Mouse (Mus musculus) left cerebral cortex, adult 9 months (tissue): ENCODE measurements around the gene Ncapd2.

Experiments used
- DNase-seq, 2 experiments: peaks; one replicate each; pipeline ENCODE4 v3.0.0; 2022; ENCODE audit warnings: low spot score in 2 of 2

Gene Ncapd2

DNA sequence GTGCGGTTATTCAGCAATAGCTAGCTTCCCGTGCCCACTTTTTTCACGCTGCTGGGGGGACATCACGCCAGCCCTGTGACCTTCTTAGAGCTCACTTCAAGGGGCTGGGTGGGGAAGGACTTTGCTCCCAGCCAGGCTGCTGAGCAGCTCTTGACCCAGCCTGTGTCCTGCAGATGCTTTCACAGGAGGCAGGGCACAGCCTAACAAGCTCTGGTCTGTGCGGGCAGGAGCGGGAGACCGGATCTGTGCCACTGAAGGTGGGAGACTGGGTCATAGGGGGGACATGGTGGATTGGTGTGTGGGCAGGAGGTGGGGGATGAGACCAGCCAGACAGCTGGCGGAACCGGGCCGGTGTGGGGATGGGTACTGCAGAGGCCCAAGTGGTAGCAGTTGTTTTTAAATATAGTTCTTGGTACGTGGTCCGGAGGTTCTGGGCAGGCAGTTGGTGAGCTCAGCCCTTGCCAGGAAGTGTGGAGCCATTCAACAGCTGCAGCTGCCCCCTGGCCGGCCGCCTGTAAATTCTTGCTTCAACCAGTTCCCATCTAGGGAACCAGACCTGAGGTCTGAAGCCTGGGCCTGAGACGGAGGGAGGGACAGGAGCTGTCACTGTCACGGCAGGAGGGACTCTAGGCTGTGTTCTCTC is 42.5 kb downstream of the Ncapd2 start:
- DNase-seq, result peak in 1 of 2 experiments; percentile 79

DNA sequence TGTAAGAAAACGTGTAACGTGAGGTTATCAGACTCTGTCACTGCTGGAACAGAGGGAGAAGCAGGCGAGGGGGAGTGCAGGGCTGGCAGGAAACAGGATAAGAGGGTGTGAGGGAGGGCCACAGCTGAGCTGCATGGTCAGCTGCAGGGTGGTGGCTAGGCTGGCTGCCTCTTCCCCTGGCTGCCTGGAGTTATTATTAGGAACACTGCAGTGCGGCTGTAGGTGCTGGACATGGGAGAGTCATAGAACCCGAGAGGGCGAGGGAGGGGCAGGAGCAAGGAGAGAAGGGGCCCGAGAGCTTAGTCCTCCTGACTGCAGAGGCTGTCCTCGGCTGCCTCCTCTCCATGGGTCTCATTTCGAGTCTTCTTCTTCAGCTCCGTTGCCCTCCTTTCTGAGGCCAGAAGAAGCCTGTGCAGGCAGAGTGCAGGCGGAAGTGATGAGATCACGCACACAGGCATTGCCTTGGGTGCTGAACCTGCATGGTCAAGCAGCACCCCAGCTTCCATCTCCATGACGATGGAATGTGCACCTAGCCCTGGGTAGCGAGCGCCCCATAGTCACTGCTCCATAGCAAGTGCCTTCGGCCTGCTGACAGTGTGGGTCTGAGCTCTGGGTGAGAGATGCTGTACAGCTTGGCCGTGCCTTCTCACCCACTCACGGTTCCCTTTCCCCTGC is 43.1 kb downstream of the Ncapd2 start:
- peak in 1 of 2 experiments; percentile 68 for DNase-seq

DNA sequence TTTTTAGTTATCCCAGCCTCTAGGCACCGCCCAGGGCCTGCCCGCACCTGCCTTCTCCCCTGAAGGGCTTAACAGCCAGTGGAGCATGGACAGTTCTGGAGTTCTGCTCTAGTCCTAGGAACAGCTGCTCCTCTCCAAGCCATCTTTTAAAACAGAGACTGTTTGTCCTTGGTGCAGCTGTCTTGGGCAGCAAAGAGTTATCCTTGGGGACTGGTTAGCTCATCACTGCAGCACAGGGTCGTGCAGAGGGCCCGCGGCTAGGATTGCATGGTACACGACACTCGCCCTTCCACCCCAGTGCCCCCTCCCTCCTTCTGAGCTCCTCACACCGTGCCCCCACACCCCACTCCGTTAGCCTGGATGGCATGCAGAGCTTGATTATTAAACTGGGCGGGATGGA is 44.2 kb downstream of the Ncapd2 start:
- DNase-seq, result no peak

DNA sequence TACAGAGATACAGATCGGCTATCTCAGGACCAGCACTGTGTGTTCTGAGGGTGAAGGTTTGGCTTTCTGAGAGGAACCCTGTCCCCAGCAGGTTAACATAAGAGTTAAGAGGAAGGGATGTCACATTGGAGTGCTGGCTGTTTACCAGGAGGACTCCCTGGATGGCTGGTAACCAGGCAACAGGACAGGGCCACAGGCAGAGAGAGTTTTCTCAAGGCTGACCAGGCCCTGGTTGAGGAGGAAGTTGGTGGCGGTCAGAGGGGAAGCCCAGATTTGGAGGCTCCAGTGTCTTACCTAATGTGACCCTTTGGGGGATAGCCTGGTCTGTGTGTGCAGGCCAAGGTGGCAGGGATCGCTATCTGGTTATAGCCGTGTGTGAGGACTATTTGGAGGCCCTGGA is 44.7 kb downstream of the Ncapd2 start:
- DNase-seq, result peak in 1 of 2 experiments; percentile 59

DNA sequence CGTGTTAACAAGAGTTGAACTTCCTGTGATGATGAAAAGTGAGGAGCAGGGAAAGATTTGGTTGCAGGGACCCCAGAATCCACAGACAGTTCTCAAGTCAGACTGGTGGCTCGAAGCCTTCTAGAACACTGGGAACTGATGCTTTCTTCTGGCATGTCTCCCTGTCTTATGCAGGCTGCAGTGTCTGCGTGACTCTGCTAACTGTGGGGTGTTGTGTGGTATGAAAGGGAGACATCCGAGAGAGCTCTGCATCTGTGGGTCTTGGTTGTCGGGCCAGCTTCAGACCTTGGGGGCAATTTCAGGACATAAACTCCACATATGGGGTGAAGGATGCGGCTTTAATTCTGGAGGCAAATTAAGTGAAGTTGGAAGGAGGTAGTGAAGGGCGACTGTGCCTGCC is 45.4 kb downstream of the Ncapd2 start:
- peak in 1 of 2 experiments; percentile 47 for DNase-seq

DNA sequence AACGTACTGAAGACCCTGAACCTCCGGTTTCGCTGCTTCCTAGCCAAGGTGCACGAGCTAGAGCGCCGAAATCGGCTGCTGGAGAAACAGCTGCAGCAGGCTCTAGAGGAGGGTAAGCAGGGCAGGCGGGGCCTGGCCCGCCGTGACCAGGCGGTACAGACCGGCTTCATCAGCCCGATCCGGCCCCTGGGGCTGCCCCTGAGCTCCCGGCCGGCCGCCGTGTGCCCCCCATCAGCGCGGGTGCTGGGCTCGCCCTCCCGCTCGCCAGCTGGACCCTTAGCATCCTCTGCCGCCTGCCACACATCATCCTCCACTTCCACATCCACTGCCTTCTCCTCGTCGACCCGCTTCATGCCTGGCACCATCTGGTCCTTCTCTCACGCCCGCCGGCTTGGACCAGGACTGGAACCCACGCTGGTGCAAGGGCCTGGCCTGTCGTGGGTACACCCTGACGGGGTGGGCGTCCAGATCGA is 46.0 kb downstream of the Ncapd2 start:
- DNase-seq, result peak in 1 of 2 experiments; percentile 52

DNA sequence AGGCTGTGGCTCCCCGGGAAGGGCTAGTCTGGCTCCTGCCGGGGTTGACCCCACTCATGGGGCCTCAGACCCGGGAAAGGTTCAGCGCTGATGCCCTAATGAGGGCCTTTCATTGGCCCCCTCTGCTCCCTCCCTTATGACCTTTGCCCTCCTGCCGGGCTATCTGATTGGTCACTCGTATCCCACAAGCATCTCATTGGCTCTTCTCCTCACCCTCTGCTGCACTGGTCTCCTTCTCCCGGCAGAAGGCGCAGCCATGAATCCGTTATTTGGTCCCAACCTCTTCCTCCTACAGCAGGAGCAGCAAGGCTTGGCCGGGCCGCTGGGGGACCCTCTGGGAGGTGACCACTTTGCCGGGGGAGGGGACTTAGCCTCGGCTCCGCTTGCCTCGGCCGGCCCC is 46.5 kb downstream of the Ncapd2 start, which contains the start of gene Iffo1:
Gene Iffo1, plus strand, starts transcription at position 241 of the 400 bp plus-strand sequence.
- peak; percentile 89 to 96 for DNase-seq

DNA sequence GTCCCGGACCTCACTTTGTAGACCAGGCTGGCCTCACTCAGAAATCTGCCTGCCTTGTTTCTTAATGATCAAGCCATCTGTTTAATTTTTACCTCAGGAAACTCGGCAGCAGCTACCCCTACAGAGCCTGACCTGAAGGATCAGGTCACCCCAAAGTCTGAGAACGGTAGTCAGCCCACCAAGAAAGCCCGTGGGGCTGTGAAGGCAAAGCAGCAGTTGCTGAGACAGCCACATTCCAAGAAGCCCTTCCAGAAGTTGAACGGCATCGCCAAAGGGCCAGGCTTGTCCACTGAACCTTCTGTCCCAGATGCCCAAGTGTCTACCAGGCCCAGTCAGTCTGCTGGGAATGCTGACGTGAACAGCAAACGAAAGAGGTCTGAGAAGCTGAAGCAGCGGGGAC is 47.6 kb downstream of the Ncapd2 start:
- no peak for DNase-seq

DNA sequence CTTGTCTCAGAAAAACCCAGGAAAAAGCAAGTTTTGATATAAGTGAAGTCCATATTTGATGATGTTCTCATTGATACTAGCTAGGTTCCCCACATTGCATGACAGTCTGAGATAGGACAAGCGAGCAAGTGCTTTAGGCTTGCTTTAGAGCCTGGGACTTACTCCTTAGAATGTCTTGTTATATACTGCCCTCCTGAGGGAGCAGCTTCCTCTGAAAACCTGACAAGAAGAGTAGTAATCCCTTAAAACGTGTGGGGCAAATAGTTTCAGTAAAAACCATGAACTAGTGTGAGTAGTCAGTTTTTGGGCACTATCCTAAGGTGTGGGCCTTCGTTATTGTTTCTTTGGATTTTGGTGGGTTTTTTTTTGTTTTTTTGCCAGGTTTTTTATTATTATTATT is 48.4 kb downstream of the Ncapd2 start:
- no peak for DNase-seq

DNA sequence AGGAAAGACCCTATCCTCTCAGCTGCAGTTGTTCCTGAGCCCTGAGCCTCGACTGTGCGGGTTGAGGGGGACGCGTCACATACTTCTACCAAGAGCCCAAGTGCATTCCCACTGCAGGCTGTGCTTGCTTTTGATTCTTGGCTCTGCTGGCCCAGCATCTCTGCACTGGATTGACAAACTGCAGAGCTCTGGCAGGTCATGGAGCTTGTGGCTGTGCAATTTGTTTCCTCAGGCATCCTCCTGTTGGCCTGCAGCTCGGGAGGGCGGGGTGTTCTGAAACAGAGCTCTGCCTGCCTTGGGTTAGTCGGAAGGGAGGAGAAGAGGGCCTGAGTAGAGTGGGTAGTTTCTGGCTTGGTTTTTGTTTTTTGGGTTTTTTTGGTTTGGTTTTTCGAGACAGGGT is 49.1 kb downstream of the Ncapd2 start:
- DNase-seq, result no peak

DNA sequence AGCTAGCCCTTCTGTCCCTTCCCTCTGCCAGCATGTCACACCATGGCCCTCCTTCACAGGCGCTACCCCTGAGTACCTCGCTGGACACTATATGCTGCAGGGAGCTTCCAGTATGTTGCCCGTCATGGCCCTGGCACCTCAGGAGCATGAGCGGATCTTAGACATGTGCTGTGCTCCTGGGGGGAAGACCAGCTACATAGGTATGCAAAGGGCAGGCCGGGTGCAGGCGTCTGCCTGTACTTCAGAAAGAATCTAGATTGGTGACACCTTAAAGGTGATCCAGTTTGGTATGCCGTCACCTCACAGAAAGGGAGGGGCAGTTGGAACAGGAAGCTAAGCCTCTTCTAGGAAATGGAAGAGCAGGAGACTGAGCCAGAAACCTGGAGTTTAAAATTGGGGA is 51.8 kb downstream of the Ncapd2 start:
- no peak for DNase-seq

DNA sequence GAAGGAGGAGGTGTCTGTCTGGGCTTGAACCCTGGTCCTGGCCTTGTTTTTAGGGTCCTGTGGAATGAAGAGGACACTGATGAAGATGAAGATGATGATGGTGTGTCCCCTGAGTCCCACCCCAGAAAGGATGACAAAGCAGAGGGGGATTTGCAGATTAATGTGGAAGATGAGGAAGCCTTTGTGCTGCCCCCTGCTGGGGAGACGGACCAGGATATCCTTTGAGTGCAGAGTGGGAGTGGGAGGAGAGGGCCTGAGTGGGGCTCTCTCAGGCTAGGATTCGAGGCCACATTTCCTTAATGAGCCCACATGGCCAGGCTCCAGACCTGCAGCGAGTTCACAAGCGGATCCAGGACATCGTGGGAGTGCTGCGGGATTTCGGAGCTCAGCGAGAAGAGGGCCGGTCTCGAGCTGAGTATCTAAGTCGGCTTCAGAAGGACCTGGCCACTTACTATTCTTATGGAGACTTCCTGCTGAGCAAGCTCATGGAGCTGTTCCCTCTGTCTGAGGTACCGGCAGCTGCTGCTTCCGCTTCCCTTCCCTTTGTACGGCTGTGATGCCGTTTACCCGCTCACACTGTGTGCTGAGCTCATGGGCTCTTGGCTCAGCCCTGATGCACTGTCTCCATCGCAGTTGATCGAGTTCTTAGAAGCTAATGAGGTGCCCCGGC is 54.4 kb downstream of the Ncapd2 start:
- DNase-seq, result peak in 1 of 2 experiments; percentile 57

DNA sequence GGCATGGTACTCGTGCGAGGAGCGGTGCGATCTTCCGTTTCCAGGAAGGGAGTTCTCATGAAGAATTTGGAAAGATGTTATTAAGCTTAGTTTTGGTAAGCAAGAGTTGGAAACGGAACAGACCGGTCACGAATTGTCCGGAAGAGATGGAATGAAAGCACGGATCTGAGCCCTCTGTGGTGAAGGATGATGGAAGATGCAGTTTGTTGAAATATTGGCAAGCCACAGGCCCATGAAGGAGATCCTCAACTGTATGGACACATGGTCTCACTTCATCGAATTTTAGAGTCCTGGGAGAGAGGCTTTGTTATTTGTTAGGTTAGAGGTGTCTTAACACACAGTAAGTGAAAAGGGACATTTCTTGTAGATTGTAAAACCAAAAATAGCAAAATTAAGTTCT is 59.0 kb downstream of the Ncapd2 start:
- DNase-seq, result no peak

DNA sequence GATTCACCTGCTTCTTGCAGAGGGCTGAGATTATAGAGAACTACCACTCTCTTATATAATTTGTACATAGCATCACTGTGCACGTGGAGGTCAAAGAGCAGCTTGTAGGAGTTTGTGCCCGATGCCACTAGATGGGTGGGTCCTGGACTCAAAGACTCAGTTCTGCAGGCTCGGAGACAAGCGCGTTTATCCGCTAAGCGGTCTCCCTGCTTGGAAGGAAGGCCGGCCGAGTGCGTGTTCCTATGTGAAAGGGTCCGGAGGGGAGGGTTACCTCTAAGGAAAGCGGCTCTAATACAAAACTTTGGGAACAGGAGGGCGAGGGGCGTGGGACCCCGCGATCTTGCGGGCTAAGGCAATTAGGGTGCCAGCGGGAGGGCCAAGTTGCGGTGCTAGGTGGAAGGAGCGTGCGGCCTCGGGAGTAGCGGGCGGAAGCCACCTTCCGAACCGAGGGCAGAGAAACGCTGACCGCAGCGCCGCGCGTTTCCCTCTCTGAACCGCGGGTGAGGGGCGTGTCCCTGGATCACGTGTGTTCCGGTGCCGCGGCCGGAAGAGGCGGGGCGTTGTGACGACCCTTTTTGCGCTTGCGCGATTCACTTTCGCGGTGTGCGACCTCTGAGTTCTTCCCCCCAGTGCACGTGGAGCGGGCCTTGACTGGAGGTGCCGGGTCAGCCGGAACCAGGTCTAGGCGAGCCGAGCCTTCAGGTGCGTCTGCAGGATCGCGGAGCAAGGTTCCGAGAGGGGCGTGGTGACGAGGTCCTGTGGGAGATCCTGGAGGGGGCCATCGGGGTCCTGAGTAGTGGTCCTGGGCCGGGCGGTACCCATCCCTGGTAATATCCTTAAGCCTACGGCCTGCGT is 60.0 kb downstream of the Ncapd2 start, which contains the start of gene Nop2:
Gene Nop2, plus strand, starts transcription at position 608 of the 855 bp plus-strand sequence.
- DNase-seq, result peak in 1 of 2 experiments; percentile 81

DNA sequence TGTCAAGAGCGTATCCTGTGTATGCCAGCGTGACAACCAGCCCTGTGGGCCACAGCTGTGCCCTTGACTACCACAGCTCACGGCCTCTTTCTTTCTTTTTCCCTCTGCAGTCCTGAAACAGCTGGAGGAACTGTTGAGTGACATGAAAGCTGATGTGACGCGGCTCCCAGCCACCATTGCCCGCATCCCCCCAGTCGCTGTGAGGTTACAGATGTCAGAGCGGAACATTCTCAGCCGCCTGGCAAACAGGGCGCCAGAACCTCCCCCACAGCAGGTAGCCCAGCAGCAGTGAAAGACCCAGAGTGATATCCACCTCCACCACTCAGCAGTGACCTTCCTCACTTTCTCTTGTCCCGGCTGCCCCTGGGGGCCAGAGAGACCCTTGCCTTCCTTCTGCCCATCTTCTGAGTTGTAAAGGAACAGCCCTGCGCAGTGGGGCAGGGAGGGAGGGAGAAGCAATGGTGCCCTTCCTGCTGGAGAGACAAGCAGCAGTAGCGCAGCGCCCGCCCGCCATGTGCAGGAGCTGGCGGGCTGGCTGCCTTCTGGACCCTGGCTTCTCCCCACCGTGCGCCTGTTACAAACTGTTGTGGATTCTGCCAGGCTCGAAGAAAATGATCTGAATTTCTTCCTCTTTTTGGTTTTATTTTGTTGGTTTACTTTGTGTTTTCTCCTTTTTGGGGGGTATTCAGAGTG is 61.6 kb downstream of the Ncapd2 start:
- no peak for DNase-seq

DNA sequence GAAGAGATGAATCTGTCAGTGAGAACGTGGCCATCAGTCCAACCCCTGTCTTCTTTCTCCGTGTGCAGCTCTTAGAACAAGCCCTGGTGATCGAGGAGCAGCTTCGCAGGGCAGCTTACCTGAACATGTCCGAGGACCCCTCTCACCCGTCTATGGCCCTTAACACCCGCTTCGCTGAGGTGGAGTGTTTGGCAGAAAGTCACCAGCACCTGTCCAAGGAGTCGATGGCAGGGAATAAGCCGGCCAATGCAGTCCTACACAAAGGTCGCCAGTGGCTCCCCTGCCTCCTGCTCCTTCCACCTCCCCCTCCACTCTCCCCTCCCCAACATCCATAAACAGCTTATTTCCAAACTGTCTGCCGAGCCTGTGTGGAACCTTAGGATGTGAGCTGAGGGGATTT is 62.8 kb downstream of the Ncapd2 start:
- DNase-seq, result no peak

DNA sequence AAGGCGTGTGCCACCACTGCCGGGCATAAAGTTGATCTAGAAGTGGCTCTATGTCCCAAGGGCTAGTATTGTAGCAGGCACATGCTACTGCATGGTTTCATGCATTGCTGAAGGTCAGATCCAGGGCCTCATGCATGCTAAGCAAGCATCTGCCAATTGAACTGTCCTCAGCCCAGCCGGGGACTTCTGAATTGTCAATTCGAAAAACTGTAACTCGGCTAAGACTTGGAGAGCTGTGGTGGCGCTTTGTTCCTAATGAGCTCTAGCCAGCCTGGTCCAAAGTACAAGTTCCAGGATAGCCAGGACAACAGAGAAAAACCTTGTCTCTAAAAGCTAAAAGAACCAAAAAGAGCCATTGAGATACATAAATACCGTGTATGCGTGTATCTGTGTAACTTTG is 72.1 kb downstream of the Ncapd2 start:
- DNase-seq, result no peak
